ENCODE assay signal across 8 mouse cellular contexts in genomic region chr17:26508961-26509771, GRCm38 (mm10). TPM values are rescaled to one million over a fixed set of nuclear protein-coding genes. Genes with fewer than 3 reads are reported as not detected.
A peak's percentile ranks its signal among the peaks of the same experiment; 100 is the strongest.
DNase-seq lines count a peak whose midpoint lies in the region; ATAC-seq and TF ChIP-seq lines count a peak whose summit lies in the region.

No protein-coding gene starts in this region.

- no peaks in the 10 kb centered on the region for H3K36me3 ChIP-seq in embryonic facial prominence, embryonic 11.5 days (replicated peaks; ENCODE audit: control insufficient read depth, insufficient read depth, low read depth, low read length)
- peaks cover 15% of the 10 kb centered on the region; the same call in 1 of the 2 replicates for H3K36me3 ChIP-seq in heart, embryonic 12.5 days
- H3K36me3 ChIP-seq in liver, postnatal 0 days (replicated peaks; ENCODE audit: insufficient read depth, low read length): peaks cover 27% of the 10 kb centered on the region
- no peaks in the 10 kb centered on the region for H3K36me3 ChIP-seq in neural tube, embryonic 13.5 days

- peak overlapping the region; percentile 92 for H3K9ac ChIP-seq in embryonic facial prominence, embryonic 11.5 days (replicated peaks; ENCODE audit: low read length)
- peak overlapping the region; percentile 80 for H3K9ac ChIP-seq in heart, embryonic 12.5 days
- peak overlapping the region; percentile 95 for H3K9ac ChIP-seq in liver, postnatal 0 days (replicated peaks)
- peak overlapping the region; percentile 93 for H3K9ac ChIP-seq in neural tube, embryonic 13.5 days

- H3K27ac ChIP-seq in embryonic facial prominence, embryonic 11.5 days (replicated peaks; ENCODE audit: low read depth, low read length): peak overlapping the region; percentile 98
- H3K27ac ChIP-seq in heart, embryonic 12.5 days (ENCODE audit: poor library complexity, severe bottlenecking): peak overlapping the region; percentile 99
- peak overlapping the region; percentile 99 for H3K27ac ChIP-seq in liver, postnatal 0 days (ENCODE audit: low read depth)
- peak overlapping the region; percentile 99 for H3K27ac ChIP-seq in neural tube, embryonic 13.5 days (replicated peaks)

- DNase-seq in CD4-positive, CD25-positive, alpha-beta regulatory T cell, adult 2 months (ENCODE audit: low read depth, low spot score): peak; percentile 93
- DNase-seq in adrenal gland, adult 2 months: peak; percentile 80
- peak; percentile 89 for DNase-seq in embryonic facial prominence, embryonic 11.5 days (ENCODE audit: low spot score)
- DNase-seq in kidney, postnatal 25 days: peak; percentile 83 to 86
- peak; percentile 90 for DNase-seq in liver, postnatal 0 days
- peak; percentile 58 to 88 for DNase-seq in thymus, postnatal 10 days (ENCODE audit: low spot score in 2 of 2)

- no peaks in the 10 kb centered on the region for H3K27me3 ChIP-seq in embryonic facial prominence, embryonic 11.5 days (ENCODE audit: control insufficient read depth, insufficient read depth, low read length)
- H3K27me3 ChIP-seq in heart, embryonic 12.5 days (replicated peaks): no peaks in the 10 kb centered on the region
- no peaks in the 10 kb centered on the region for H3K27me3 ChIP-seq in liver, postnatal 0 days (ENCODE audit: insufficient read depth, low read length)
- no peaks in the 10 kb centered on the region for H3K27me3 ChIP-seq in neural tube, embryonic 13.5 days

- 28% methylated on average over 25 of the region's 25 CpGs for WGBS in embryonic facial prominence, embryonic 11.5 days
- 26% methylated on average over 25 of the region's 25 CpGs for WGBS in heart, embryonic 12.5 days
- 17% methylated on average over 25 of the region's 25 CpGs for WGBS in liver, postnatal 0 days (ENCODE audit: insufficient replicate concordance)
- 26% methylated on average over 25 of the region's 25 CpGs for WGBS in neural tube, embryonic 13.5 days

- H3K4me3 ChIP-seq in embryonic facial prominence, embryonic 11.5 days (ENCODE audit: low read depth, low read length): peak overlapping the region; percentile 79
- H3K4me3 ChIP-seq in heart, embryonic 12.5 days: peak overlapping the region; percentile 77
- H3K4me3 ChIP-seq in liver, postnatal 0 days (ENCODE audit: low read depth, low read length): peak overlapping the region; percentile 76
- H3K4me3 ChIP-seq in neural tube, embryonic 13.5 days: peak overlapping the region; percentile 71

- peak; percentile 20; the same call in 1 of the 2 replicates for TF ChIP-seq EP300 in liver, postnatal 0 days (IDR thresholded peaks at IDR 0.05; ENCODE audit: low read depth)

- H3K4me1 ChIP-seq in embryonic facial prominence, embryonic 11.5 days (ENCODE audit: control insufficient read depth, insufficient read depth, low read length): no peaks in the 10 kb centered on the region; the same call in 1 of the 2 replicates
- H3K4me1 ChIP-seq in heart, embryonic 12.5 days (replicated peaks): peaks cover 70% of the 10 kb centered on the region
- peaks cover 51% of the 10 kb centered on the region for H3K4me1 ChIP-seq in liver, postnatal 0 days (ENCODE audit: insufficient read depth)
- peaks cover 33% of the 10 kb centered on the region for H3K4me1 ChIP-seq in neural tube, embryonic 13.5 days (replicated peaks)

- H3K4me2 ChIP-seq in embryonic facial prominence, embryonic 11.5 days (ENCODE audit: low read depth, low read length): peak overlapping the region; percentile 64
- H3K4me2 ChIP-seq in heart, embryonic 12.5 days: peak overlapping the region; percentile 73
- peak overlapping the region; percentile 85 for H3K4me2 ChIP-seq in liver, postnatal 0 days (ENCODE audit: low read depth, low read length)
- peak overlapping the region; percentile 90 for H3K4me2 ChIP-seq in neural tube, embryonic 13.5 days

- ATAC-seq in embryonic facial prominence, embryonic 11.5 days (replicated peaks; ENCODE audit: insufficient number of reproducible peaks, low FRiP score, low TSS enrichment, low read depth): no peak
- peak; percentile 16 for ATAC-seq in heart, embryonic 12.5 days (ENCODE audit: insufficient number of reproducible peaks, low FRiP score)
- ATAC-seq in liver, postnatal 0 days: peak; percentile 47
- no peak; the same call in 1 of the 2 replicates for ATAC-seq in neural tube, embryonic 13.5 days (ENCODE audit: low read depth)

- TF ChIP-seq CTCF in liver, postnatal 0 days (IDR thresholded peaks at IDR 0.05; ENCODE audit: low read depth): peak; percentile 82

- no peaks in the 10 kb centered on the region for H3K9me3 ChIP-seq in embryonic facial prominence, embryonic 11.5 days (replicated peaks; ENCODE audit: control insufficient read depth, low read length)
- no peaks in the 10 kb centered on the region for H3K9me3 ChIP-seq in heart, embryonic 12.5 days (replicated peaks)
- no peaks in the 10 kb centered on the region for H3K9me3 ChIP-seq in liver, postnatal 0 days (ENCODE audit: low read length)
- no peaks in the 10 kb centered on the region for H3K9me3 ChIP-seq in neural tube, embryonic 13.5 days

RNA-seq across cellular contexts. Expression of gene Ergic1, which starts 52.1 kb away (rescaled TPM):
- total RNA-seq in adrenal gland, adult 2 months (2021): 100 to 1,000 TPM; 166 to 170 TPM
- polyA plus RNA-seq in adrenal gland, adult 2 months (2012; rRNA removed): 132 and 156 TPM in 2 replicates
- 133 and 138 TPM in 2 replicates for polyA plus RNA-seq in embryonic facial prominence, embryonic 11.5 days (2014; fragmentation: Nextera tagmentation; extraction: Ambion mirVana)
- polyA plus RNA-seq in heart, embryonic 12.5 days (2016; fragmentation: Nextera tagmentation; extraction: Ambion mirVana): 115 and 121 TPM in 2 replicates
- polyA plus RNA-seq in liver, postnatal 0 days (2015; fragmentation: Nextera tagmentation; extraction: Ambion mirVana): 34.4 and 35.0 TPM in 2 replicates
- 91.0 and 92.7 TPM in 2 replicates for polyA plus RNA-seq in neural tube, embryonic 13.5 days (2015; fragmentation: Nextera tagmentation; extraction: Ambion mirVana)

RNA-seq across cellular contexts. Expression of gene Dusp1, which starts 52.8 kb away (rescaled TPM):
- 10 to 100 TPM; 33.5 to 67.7 TPM for total RNA-seq in adrenal gland, adult 2 months (2021)
- polyA plus RNA-seq in adrenal gland, adult 2 months (2012; rRNA removed): 80.9 and 86.9 TPM in 2 replicates
- polyA plus RNA-seq in embryonic facial prominence, embryonic 11.5 days (2014; fragmentation: Nextera tagmentation; extraction: Ambion mirVana): 25.4 and 27.5 TPM in 2 replicates
- polyA plus RNA-seq in heart, embryonic 12.5 days (2016; fragmentation: Nextera tagmentation; extraction: Ambion mirVana): 36.2 and 38.7 TPM in 2 replicates
- polyA plus RNA-seq in liver, postnatal 0 days (2015; fragmentation: Nextera tagmentation; extraction: Ambion mirVana): 13.4 and 14.2 TPM in 2 replicates
- polyA plus RNA-seq in neural tube, embryonic 13.5 days (2015; fragmentation: Nextera tagmentation; extraction: Ambion mirVana): 32.5 and 36.8 TPM in 2 replicates

Comparison
In these comparisons a context has a peak if more than half of its experiments do, and no peak if none do; other contexts are left out.
1. ATAC-seq: peak in heart, embryonic 12.5 days (single experiment) and liver, postnatal 0 days (single experiment); none in embryonic facial prominence, embryonic 11.5 days (single experiment) and neural tube, embryonic 13.5 days (single experiment).
2. Peak in every context shown above with its lines, with median percentiles within 50 percentile points of each other: DNase-seq, H3K27ac ChIP-seq, H3K4me2 ChIP-seq, H3K4me3 ChIP-seq and H3K9ac ChIP-seq.